Mouse (Mus musculus) ES-Bruce4 (cell line): ENCODE data around the gene Cyp2d40. TPM values are rescaled to one million over a fixed set of nuclear protein-coding genes. Genes with fewer than 3 reads are reported as not detected.
"Not testable (repeated sequence)": the region's sequence is repeated elsewhere in the genome, so short reads cannot be mapped to it uniquely, and the experiment has no call there.

Experiments used
- H3K27ac ChIP-seq: 2 replicates; pipeline ENCODE4 v1.5.1; 2012; ENCODE audit warnings: low read length, inconsistent platforms; ENCODE audit not compliant: insufficient read depth
- H3K27me3 ChIP-seq: 2 replicates; pipeline ENCODE4 v1.6.1; 2012; ENCODE audit warnings: mild to moderate bottlenecking, low read length, inconsistent platforms; ENCODE audit not compliant: control insufficient read depth, poor library complexity, insufficient read depth, severe bottlenecking
- H3K36me3 ChIP-seq: 2 replicates; pipeline ENCODE4 v1.6.1; 2012; ENCODE audit warnings: inconsistent platforms, mild to moderate bottlenecking, low read length, moderate library complexity; ENCODE audit not compliant: control insufficient read depth, poor library complexity, insufficient read depth, severe bottlenecking
- H3K4me1 ChIP-seq: one replicate; pipeline ENCODE4 v1.8.1; 2011; ENCODE audit warnings: low read length; ENCODE audit not compliant: control insufficient read depth, insufficient read depth
- H3K4me3 ChIP-seq: 2 replicates; pipeline ENCODE4 v1.5.1; 2011; ENCODE audit warnings: low read depth, mild to moderate bottlenecking, low read length
- H3K9ac ChIP-seq: 2 replicates; pipeline ENCODE4 v1.6.1; 2012; ENCODE audit warnings: low read depth, mild to moderate bottlenecking, inconsistent platforms; ENCODE audit not compliant: poor library complexity, severe bottlenecking
- H3K9me3 ChIP-seq: replicated peaks from 2 replicates; pipeline ENCODE4 v1.6.1; 2012; ENCODE audit warnings: mild to moderate bottlenecking, low read length, inconsistent platforms; ENCODE audit not compliant: control insufficient read depth, poor library complexity, insufficient read depth, severe bottlenecking
- CTCF ChIP-seq: IDR thresholded peaks from one replicate; pipeline ENCODE4 v1.8.1; 2011; ENCODE audit warnings: low read depth, low read length
- EP300 ChIP-seq: IDR thresholded peaks from 2 replicates; pipeline ENCODE4 v1.6.1; 2011; ENCODE audit warnings: low read depth, low read length; ENCODE audit not compliant: insufficient read depth
- POLR2A ChIP-seq: IDR thresholded peaks from one replicate; pipeline ENCODE4 v1.8.1; 2011; ENCODE audit warnings: low read length; ENCODE audit not compliant: insufficient read depth
- polyA plus RNA-seq: library from polyadenylated mRNA; stranded (reverse); fragments of >200 nt; gene quantifications from 2 replicates; pipeline ENCODE4 v1.2.4, GENCODE M21; 2011; ENCODE audit warnings: low read depth; ENCODE audit not compliant: missing spikeins, insufficient read depth, insufficient read length

The Cyp2d40 gene
- polyA plus RNA-seq, 1 experiment = not detected

GRCm38 (mm10) chr15:82783800-82784199 is 19.8 kb upstream of the Cyp2d40 start:
- Histone ChIP-seq H3K4me3 (no peak overlapping the region), H3K36me3 (no peaks in the 10 kb centered on the region), H3K27ac (no peak overlapping the region), H3K27me3 (no peaks in the 10 kb centered on the region), H3K9ac (no peak overlapping the region), H3K9me3 (no peaks in the 10 kb centered on the region), H3K4me1 (no peaks in the 10 kb centered on the region)
- TF ChIP-seq EP300 (no peak), CTCF (no peak), POLR2A (no peak)

- not testable (repeated sequence) for H3K9me3 ChIP-seq, H3K27ac ChIP-seq, H3K36me3 ChIP-seq, H3K27me3 ChIP-seq, H3K4me3 ChIP-seq, H3K9ac ChIP-seq, H3K4me1 ChIP-seq
Observed at GRCm38 (mm10) chr15:82777856-82778255, 13.9 kb upstream of the Cyp2d40 start.

- Histone ChIP-seq H3K9me3 (no peaks in the 10 kb centered on the region; the same call in 1 of the 2 replicates), H3K27ac (no peak overlapping the region), H3K36me3 (no peaks in the 10 kb centered on the region), H3K9ac (no peak overlapping the region), H3K27me3 (peaks cover 1% of the 10 kb centered on the region; the same call in 1 of the 2 replicates), H3K4me3 (no peak overlapping the region), H3K4me1 (no peaks in the 10 kb centered on the region)
- TF ChIP-seq EP300 = no peak
- no peak for TF ChIP-seq POLR2A
- no peak for TF ChIP-seq CTCF
Observed at GRCm38 (mm10) chr15:82765943-82766342, 2.0 kb upstream of the Cyp2d40 start.

- H3K9me3 ChIP-seq = no peaks in the 10 kb centered on the region; the same call in 1 of the 2 replicates
- H3K27me3 ChIP-seq = peaks cover 1% of the 10 kb centered on the region; the same call in 1 of the 2 replicates
- H3K4me3 ChIP-seq = no peak overlapping the region
- H3K9ac ChIP-seq = no peak overlapping the region
- no peaks in the 10 kb centered on the region for H3K4me1 ChIP-seq
- no peaks in the 10 kb centered on the region for H3K36me3 ChIP-seq
- no peak overlapping the region for H3K27ac ChIP-seq
- TF ChIP-seq POLR2A = no peak
- no peak for TF ChIP-seq CTCF
- TF ChIP-seq EP300 = no peak
Observed at GRCm38 (mm10) chr15:82764881-82765280, 898 bp upstream of the Cyp2d40 start.

GRCm38 (mm10) chr15:82748141-82748540 is 15.8 kb downstream of the Cyp2d40 start:
- H3K9me3 ChIP-seq = peaks cover 12% of the 10 kb centered on the region; the same call in 1 of the 2 replicates
- TF ChIP-seq POLR2A = no peak
- TF ChIP-seq EP300 = no peak
- no peak for TF ChIP-seq CTCF
- no peak overlapping the region for H3K9ac ChIP-seq
- H3K4me1 ChIP-seq = no peaks in the 10 kb centered on the region
- H3K4me3 ChIP-seq = no peak overlapping the region
- H3K27ac ChIP-seq = no peak overlapping the region
- no peaks in the 10 kb centered on the region for H3K36me3 ChIP-seq
- no peaks in the 10 kb centered on the region for H3K27me3 ChIP-seq

- Histone ChIP-seq H3K27ac (no peak overlapping the region), H3K4me3 (no peak overlapping the region), H3K36me3 (no peaks in the 10 kb centered on the region), H3K27me3 (no peaks in the 10 kb centered on the region), H3K4me1 (no peaks in the 10 kb centered on the region), H3K9ac (no peak overlapping the region), H3K9me3 (peaks cover 12% of the 10 kb centered on the region; the same call in 1 of the 2 replicates)
- no peak for TF ChIP-seq POLR2A
- no peak for TF ChIP-seq CTCF
- TF ChIP-seq EP300 = no peak
Observed at GRCm38 (mm10) chr15:82747516-82747915, 16.5 kb downstream of the Cyp2d40 start.

- not testable (repeated sequence) for H3K27ac ChIP-seq, H3K36me3 ChIP-seq, H3K4me3 ChIP-seq, H3K27me3 ChIP-seq, H3K9ac ChIP-seq, H3K4me1 ChIP-seq
- H3K9me3 ChIP-seq = peaks cover 17% of the 10 kb centered on the region
Observed at GRCm38 (mm10) chr15:82733331-82733925, 30.6 kb downstream of the Cyp2d40 start.
